Mouse (Mus musculus) embryonic fibroblast, embryonic 13.5 days (primary cell): ENCODE results near the gene Fkbp7.

Experiments
- CTCF ChIP-seq: IDR thresholded peaks from 2 replicates; pipeline ENCODE4 v1.5.1; 2011; ENCODE audit warnings: mild to moderate bottlenecking, control low read depth, low read length, moderate library complexity, borderline replicate concordance; ENCODE audit not compliant: insufficient read depth
- POLR2A ChIP-seq: IDR thresholded peaks from 2 replicates; pipeline ENCODE4 v1.6.1; 2011; ENCODE audit warnings: low read depth, mild to moderate bottlenecking, control low read depth, low read length, moderate library complexity

- no peak for TF ChIP-seq POLR2A
- no peak for TF ChIP-seq CTCF
Observed at GRCm38 (mm10) chr2:76654646-76655045, 18.3 kb downstream of the Fkbp7 start.
